Mouse (Mus musculus) heart, embryonic 12.5 days (tissue): ENCODE measurements at regions not wholly inside any gene's neighbourhood (a gene's known extent, or its start where the extent isn't known, plus 50 kb on each side); places are given as distances from the start of the nearest gene placed in this dataset.
A peak's percentile ranks its signal among the peaks of the same experiment; 100 is the strongest.

Experiments used
- ATAC-seq: fragments of 200-750 bp; cut with Nextera tagmentation; 2 replicates; pipeline ENCODE4 v1.8.0; 2017; ENCODE audit warnings: moderate TSS enrichment, moderate library complexity; ENCODE audit not compliant: insufficient number of reproducible peaks, low FRiP score
- H3K27ac ChIP-seq: fragments of 300-500 bp; sonication (generic); 2 replicates; pipeline ENCODE4 v1.5.1; 2016; ENCODE audit warnings: mild to moderate bottlenecking, moderate library complexity; ENCODE audit not compliant: poor library complexity, severe bottlenecking
- H3K27me3 ChIP-seq: fragments of 300-500 bp; sonication (generic); replicated peaks from 2 replicates; pipeline ENCODE4 v1.6.1; 2016; ENCODE audit warnings: mild to moderate bottlenecking, moderate library complexity
- H3K36me3 ChIP-seq: fragments of 300-500 bp; sonication (generic); 2 replicates; pipeline ENCODE4 v1.6.1; 2016; ENCODE audit warnings: mild to moderate bottlenecking, moderate library complexity
- H3K4me1 ChIP-seq: fragments of 300-500 bp; sonication (generic); replicated peaks from 2 replicates; pipeline ENCODE4 v1.6.1; 2016; ENCODE audit warnings: mild to moderate bottlenecking
- H3K4me2 ChIP-seq: fragments of 300-500 bp; sonication (generic); 2 replicates; pipeline ENCODE4 v1.6.1; 2016; ENCODE audit warnings: mild to moderate bottlenecking, moderate library complexity
- H3K4me3 ChIP-seq: fragments of 300-500 bp; sonication (generic); 2 replicates; pipeline ENCODE4 v1.5.1; 2016; ENCODE audit warnings: mild to moderate bottlenecking
- H3K9ac ChIP-seq: fragments of 300-500 bp; sonication (generic); 2 replicates; pipeline ENCODE4 v1.6.1; 2016; ENCODE audit warnings: mild to moderate bottlenecking, moderate library complexity
- H3K9me3 ChIP-seq: fragments of 300-500 bp; sonication (generic); replicated peaks from 2 replicates; pipeline ENCODE4 v1.6.1; 2016; ENCODE audit warnings: mild to moderate bottlenecking, moderate library complexity
- WGBS: fragments of 180-500 bp; shearing (Covaris S2); methylation state at CpG from one replicate; pipeline ENCODE4 v1.1.7; 2016; 5-methylcytosine and 5-hydroxymethylcytosine counted together

DNA sequence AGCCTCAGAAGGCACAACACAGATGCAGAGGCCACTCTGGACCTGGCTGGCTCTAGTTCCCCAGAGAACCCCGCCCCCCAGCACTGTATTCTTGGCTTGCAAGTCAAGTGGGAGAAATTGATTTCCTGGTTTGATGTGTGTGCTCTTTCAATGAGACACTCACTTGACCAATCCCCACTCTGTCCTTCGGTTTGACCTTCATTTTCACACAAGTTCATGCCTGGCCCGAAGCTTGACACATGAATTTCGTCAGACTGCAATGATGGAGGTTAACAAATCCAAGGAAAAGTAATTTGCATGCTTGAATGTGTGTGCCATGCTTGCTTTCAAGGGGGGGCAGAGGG is 333.4 kb upstream of the Mki67 start:
- no peak overlapping the region for H3K4me2 ChIP-seq
- H3K9ac ChIP-seq, result peak overlapping the region; percentile 3; the same call in 1 of the 2 replicates
- peaks cover 37% of the 10 kb centered on the region for H3K4me1 ChIP-seq
- no peak for ATAC-seq
- H3K27ac ChIP-seq, result no peak overlapping the region
- no peaks in the 10 kb centered on the region for H3K9me3 ChIP-seq
- peaks cover 6% of the 10 kb centered on the region for H3K27me3 ChIP-seq
- no peak overlapping the region for H3K4me3 ChIP-seq
- H3K36me3 ChIP-seq, result no peaks in the 10 kb centered on the region
- WGBS, result 63% methylated on average over 4 of the region's 4 CpGs

DNA sequence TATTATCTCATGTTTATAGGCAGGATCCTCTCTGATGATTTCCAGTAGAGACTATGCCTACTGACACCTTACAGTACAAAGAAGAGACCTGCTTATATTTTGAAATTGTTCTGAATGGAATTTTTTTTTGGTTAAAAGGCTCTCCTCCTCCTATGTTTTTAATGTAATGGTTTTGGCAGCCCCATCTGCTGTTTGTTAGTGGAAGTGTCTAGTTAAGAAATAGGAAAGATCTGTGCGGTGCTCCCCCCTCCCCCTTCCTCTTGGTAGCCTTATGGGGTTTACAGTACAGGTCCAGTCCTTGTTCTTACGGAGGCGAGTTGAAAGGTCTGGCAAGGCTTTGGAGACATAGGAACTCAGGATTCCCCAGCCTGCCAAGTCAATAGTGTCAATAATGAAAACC is 334.0 kb upstream of the Mki67 start:
- peaks cover 6% of the 10 kb centered on the region for H3K27me3 ChIP-seq
- peaks cover 34% of the 10 kb centered on the region for H3K4me1 ChIP-seq
- no peak overlapping the region for H3K9ac ChIP-seq
- H3K4me2 ChIP-seq, result no peak overlapping the region
- no peaks in the 10 kb centered on the region for H3K9me3 ChIP-seq
- no peak overlapping the region for H3K4me3 ChIP-seq
- 68% methylated on average over 3 of the region's 3 CpGs for WGBS
- H3K27ac ChIP-seq, result no peak overlapping the region
- no peaks in the 10 kb centered on the region for H3K36me3 ChIP-seq
- ATAC-seq, result no peak

DNA sequence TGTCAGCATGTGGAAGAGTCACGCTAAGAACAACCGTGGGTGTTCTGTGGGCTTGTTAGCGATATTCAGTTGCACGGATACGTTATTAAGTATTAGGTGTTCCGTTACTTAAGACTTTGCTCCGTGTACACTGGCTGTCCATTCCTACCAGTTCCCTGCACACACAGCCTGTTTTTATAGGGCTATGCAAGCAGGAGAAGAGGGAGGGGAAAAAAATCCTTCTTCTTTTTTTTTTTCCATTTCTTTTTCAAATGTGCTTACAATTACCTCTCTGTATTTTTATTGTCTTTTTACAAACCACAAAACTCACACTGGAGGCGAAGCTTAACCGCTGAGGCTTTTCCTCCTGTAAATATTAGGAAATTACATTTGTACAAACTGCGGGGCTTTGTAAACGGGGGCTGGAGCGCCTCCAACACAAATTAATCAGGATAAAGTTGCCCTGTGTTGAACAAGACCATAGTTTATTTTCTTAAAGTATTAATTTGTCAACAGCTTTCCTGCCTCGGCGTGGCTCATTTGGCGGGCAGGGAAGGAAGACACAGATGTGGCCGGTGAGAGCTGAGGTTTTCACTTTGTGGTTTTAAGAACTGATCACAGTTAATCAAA is 340.8 kb upstream of the Mki67 start:
- no peaks in the 10 kb centered on the region for H3K36me3 ChIP-seq
- no peak overlapping the region for H3K27ac ChIP-seq
- no peak overlapping the region for H3K9ac ChIP-seq
- H3K4me2 ChIP-seq, result no peak overlapping the region
- peaks cover 13% of the 10 kb centered on the region for H3K4me1 ChIP-seq
- ATAC-seq, result no peak
- H3K4me3 ChIP-seq, result no peak overlapping the region
- peaks cover 3% of the 10 kb centered on the region for H3K27me3 ChIP-seq
- no peaks in the 10 kb centered on the region for H3K9me3 ChIP-seq
- WGBS, result 61% methylated on average over 16 of the region's 16 CpGs

DNA sequence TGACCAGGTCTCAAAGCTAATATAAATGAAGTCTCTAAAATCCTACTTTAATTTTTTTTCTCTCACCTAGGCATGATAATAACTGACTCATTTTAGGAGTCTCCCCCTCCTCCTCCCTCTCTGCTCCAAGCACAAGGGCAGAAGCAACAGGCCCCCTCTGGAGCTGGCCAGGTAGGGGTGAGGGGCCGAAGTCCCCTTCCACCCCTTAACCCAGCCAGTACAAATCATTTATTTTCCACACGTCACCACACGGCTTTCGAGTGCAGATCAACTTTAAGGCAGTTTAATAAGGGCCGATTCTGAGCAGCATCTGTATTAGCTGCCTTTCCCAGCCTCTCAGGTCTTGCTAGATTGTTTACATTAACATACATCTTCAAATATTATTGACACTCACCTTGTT is 342.2 kb upstream of the Mki67 start:
- no peak overlapping the region for H3K27ac ChIP-seq
- H3K4me2 ChIP-seq, result no peak overlapping the region
- no peak overlapping the region for H3K9ac ChIP-seq
- no peak overlapping the region for H3K4me3 ChIP-seq
- no peaks in the 10 kb centered on the region for H3K36me3 ChIP-seq
- H3K9me3 ChIP-seq, result no peaks in the 10 kb centered on the region
- H3K4me1 ChIP-seq, result peaks cover 13% of the 10 kb centered on the region
- H3K27me3 ChIP-seq, result no peaks in the 10 kb centered on the region
- ATAC-seq, result no peak
- WGBS, result 64% methylated on average over 5 of the region's 5 CpGs

DNA sequence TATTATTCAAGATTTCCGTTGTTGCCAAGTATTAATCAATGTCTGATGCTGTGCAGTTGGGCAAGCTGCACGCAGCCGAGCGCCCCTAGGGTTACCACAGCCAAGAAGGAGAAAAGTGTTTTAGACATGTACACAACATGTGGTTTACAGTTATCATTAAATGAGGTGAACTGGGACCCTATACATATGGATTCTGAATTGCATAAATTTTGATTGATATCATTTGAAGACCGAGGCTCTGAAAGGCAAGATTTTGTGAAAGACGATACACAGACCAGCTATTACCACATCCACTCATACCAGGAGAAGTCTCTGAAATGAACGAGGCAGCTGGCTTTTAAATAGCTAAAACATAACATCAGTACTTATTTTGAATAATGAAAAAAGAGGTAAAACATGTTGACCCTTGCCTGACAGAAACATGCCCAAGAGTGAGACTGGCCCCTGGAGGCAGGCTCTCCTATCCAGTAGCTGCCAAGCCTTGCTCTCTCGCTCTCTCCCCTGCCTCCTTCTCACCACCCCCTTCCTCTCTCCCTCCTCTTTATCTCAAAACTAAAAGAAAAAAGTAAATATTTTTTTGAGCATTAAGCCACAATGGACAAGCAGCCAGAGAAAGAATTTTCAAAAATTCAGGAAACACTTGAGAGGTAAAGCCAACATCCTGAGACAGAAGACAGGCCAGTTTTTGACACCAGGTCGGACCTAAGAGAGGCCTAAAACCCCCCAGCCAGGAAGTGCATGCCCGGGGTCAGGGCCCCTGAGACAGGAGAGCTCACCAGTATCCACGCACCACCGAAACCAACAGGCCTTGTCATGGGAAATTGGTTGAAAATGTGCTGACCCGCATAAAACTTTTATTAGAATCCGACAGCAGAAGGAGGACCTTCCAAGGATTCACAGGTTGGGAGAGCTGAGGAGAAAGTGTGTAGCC is 342.9 kb upstream of the Mki67 start:
- no peak overlapping the region for H3K27ac ChIP-seq
- H3K4me3 ChIP-seq, result no peak overlapping the region
- H3K36me3 ChIP-seq, result no peaks in the 10 kb centered on the region
- H3K27me3 ChIP-seq, result no peaks in the 10 kb centered on the region
- peak; percentile 59; the same call in 1 of the 2 replicates for ATAC-seq
- no peaks in the 10 kb centered on the region for H3K9me3 ChIP-seq
- no peak overlapping the region for H3K9ac ChIP-seq
- WGBS, result 57% methylated on average over 14 of the region's 14 CpGs
- peaks cover 13% of the 10 kb centered on the region for H3K4me1 ChIP-seq
- no peak overlapping the region for H3K4me2 ChIP-seq

DNA sequence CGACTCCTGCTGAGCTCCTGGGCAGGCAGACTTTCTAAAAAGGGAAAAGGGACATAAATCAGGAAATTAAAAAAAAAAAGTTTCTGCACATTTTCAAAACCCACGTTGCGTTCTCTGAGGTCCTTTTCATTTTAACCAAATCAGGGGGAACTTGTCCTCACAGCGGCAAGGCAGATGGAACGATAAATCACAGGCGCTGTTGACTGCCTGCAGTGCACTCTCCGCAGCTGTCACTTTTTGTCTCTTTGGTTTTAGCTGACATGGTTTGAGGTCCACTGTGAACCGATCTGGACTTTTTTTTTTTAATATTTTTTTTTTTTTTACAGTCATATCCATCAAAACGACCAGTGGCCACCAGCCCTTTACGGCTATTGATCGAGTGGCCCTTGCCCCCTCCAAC is 343.7 kb upstream of the Mki67 start:
- Histone ChIP-seq H3K4me3 (no peak overlapping the region), H3K9me3 (no peaks in the 10 kb centered on the region), H3K9ac (no peak overlapping the region), H3K27ac (no peak overlapping the region), H3K36me3 (no peaks in the 10 kb centered on the region), H3K27me3 (no peaks in the 10 kb centered on the region), H3K4me2 (no peak overlapping the region), H3K4me1 (peaks cover 13% of the 10 kb centered on the region)
- WGBS, result 47% methylated on average over 11 of the region's 11 CpGs
- no peak for ATAC-seq

DNA sequence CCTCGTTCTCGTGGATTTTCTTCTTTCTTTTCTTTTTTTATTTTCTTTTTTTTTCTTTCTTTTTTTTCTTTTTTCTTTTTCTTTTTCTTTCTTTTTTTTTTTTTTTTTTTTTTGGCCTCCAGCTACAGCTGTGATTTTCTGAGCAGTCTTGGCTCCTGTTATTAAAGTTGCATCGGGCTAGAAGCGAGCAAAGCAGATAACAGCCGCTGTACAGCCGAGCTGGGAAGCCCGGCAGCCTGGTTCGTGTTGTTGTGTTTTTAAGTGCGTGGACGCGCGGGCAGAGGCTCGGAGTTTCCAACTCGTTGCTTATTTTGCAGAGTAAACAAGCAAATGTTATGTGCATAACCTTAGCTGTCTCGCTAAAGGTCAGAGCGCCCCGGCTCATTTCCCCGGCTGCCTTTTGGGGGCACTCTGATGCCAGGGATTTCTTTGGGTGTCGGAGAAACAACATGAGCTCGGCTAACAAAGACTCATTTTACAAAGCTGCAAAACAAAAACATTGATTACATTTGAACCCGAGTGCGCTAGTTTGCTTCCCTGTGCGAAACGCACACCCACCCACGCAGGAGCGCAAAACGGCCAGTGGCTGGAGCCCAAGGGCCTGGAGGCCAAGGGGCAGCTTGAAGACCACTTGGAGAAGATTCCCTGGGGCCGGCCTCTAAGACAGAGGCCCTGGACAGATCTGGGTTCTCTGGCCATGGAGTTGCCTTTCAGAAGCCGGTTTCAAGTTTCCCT is 344.3 kb upstream of the Mki67 start:
- H3K4me2 ChIP-seq, result peak overlapping the region; percentile 73
- H3K9ac ChIP-seq, result peak overlapping the region; percentile 63
- H3K4me3 ChIP-seq, result peak overlapping the region; percentile 43
- H3K4me1 ChIP-seq, result peaks cover 13% of the 10 kb centered on the region
- H3K27me3 ChIP-seq, result no peaks in the 10 kb centered on the region
- no peaks in the 10 kb centered on the region for H3K9me3 ChIP-seq
- no peaks in the 10 kb centered on the region for H3K36me3 ChIP-seq
- H3K27ac ChIP-seq, result no peak overlapping the region; the same call in 1 of the 2 replicates
- WGBS, result 7% methylated on average over 29 of the region's 29 CpGs
- ATAC-seq, result peak; percentile 68; the same call in 1 of the 2 replicates

DNA sequence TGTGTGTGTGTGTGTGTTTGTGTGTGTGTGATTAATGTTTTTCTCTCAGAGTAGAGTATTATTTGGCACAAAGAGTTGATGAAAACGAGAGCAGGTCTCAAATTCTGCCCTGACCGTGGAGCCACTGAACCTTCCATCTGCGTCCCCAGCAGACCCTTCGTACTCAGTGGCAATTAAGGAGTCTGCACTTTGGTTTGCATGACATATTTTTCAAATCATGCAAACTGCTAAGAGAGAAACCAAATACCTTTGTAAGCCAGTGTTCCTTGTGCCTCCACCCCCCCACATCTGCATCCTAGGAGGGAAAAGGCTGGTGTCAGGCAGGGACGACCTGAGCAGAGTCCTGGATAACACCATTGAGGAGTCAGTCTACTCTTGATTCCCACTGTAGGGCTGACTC is 346.5 kb upstream of the Mki67 start:
- Histone ChIP-seq H3K36me3 (no peaks in the 10 kb centered on the region), H3K4me2 (no peak overlapping the region), H3K9me3 (no peaks in the 10 kb centered on the region), H3K4me1 (peaks cover 13% of the 10 kb centered on the region), H3K27ac (no peak overlapping the region), H3K27me3 (no peaks in the 10 kb centered on the region), H3K4me3 (no peak overlapping the region), H3K9ac (no peak overlapping the region)
- ATAC-seq, result no peak
- 66% methylated on average over 5 of the region's 5 CpGs for WGBS

DNA sequence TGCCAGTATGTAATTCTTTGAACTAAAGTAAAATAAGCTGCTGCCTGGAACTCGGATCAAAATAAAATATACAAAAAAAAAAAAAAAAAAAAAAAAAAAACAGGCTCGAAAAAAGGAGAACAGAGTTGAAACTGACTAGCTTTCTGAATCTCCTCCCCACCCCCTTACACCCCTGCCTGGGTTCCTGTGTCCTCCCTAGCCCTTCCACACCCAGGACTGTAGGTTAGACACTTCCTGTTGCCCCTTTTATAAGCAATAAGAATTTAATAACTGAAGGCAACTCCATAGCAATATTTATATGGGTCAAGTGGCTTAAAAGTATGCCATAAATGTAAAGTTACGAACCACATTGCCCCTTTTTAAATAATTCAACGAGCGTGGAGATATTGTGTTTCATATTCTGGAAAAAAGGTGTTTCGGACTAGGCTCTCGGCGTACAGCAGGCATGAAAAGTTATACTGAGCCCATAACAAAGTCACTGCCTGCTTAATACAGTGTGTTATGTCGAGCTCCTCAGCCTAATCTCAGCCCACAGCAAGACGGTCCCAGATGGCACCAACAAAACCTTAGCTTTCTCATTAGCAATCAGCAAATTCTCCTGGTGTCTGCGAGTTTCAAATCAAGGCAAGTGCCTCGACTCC is 349.0 kb upstream of the Mki67 start:
- WGBS, result 70% methylated on average over 12 of the region's 12 CpGs
- Histone ChIP-seq H3K27me3 (no peaks in the 10 kb centered on the region; the same call in 1 of the 2 replicates), H3K4me3 (no peak overlapping the region), H3K9ac (no peak overlapping the region), H3K9me3 (no peaks in the 10 kb centered on the region), H3K4me2 (no peak overlapping the region), H3K36me3 (no peaks in the 10 kb centered on the region), H3K27ac (no peak overlapping the region), H3K4me1 (peaks cover 10% of the 10 kb centered on the region)
- ATAC-seq, result no peak

DNA sequence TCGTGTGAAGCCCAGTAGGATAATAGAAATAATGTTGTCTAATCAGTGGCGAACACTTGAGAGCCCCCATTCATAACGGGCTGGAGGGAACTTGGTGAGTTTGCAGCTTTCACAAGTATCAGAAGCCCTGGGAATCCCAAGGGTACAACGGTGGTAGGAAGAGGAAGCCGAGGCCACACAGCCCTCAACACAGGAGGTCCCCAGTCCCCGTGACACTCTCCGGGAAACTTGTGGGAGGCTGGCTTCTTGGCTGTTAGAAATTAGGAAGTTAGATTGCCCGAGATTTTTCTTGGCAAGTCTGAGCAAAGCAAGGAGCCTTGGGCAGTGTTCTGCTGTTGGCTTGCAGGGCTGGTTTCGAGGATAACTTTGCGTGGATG is 349.5 kb upstream of the Mki67 start:
- H3K36me3 ChIP-seq, result no peaks in the 10 kb centered on the region
- 39% methylated on average over 10 of the region's 10 CpGs for WGBS
- no peaks in the 10 kb centered on the region for H3K9me3 ChIP-seq
- H3K4me3 ChIP-seq, result no peak overlapping the region
- H3K27me3 ChIP-seq, result no peaks in the 10 kb centered on the region; the same call in 1 of the 2 replicates
- no peak overlapping the region for H3K4me2 ChIP-seq
- peaks cover 15% of the 10 kb centered on the region for H3K4me1 ChIP-seq
- no peak for ATAC-seq
- H3K27ac ChIP-seq, result no peak overlapping the region
- no peak overlapping the region for H3K9ac ChIP-seq

DNA sequence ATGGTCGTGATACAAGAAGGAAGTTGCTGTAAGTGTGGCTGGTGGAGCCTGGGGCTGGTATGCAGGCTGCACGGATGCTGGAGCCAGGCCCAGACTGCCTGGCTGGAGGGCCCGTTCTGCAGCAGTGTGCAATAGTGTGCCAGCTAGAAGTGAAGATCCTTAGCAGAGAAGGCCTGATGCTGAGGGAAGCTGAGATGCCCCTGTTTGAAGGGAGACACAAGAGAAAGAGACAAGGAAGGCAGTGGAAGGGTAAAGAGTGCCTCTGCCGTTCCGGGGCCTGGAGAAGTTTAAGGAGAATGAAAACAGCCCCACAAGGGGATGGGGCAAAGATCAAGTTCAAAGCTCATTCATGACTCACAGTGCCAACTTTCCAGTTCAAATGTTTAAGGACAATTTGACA is 354.7 kb upstream of the Mki67 start:
- Histone ChIP-seq H3K4me2 (0 out of 2 replicates have a peak overlapping the region, but pooled peaks have one; percentile 5), H3K4me1 (peaks cover 22% of the 10 kb centered on the region), H3K27ac (no peak overlapping the region; the same call in 1 of the 2 replicates)

More for the DNA sequence above, 354.7 kb upstream of the Mki67 start:
- no peak overlapping the region for H3K9ac ChIP-seq
- no peaks in the 10 kb centered on the region for H3K9me3 ChIP-seq
- no peaks in the 10 kb centered on the region for H3K36me3 ChIP-seq
- 26% methylated on average over 5 of the region's 5 CpGs for WGBS
- ATAC-seq, result 0 out of 2 replicates have a peak, but pooled peaks have one; percentile 68
- H3K27me3 ChIP-seq, result peaks cover 5% of the 10 kb centered on the region
- H3K4me3 ChIP-seq, result no peak overlapping the region
